Mouse (Mus musculus): Measurements from ENCODE around the gene Sirt2. TPM values are rescaled to one million over a fixed set of nuclear protein-coding genes. Genes with fewer than 3 reads are reported as not detected.

Sirt2 gene
- total and polyA plus RNA-seq, 2 experiments, result 15.1 to 52.9 TPM

DNA sequence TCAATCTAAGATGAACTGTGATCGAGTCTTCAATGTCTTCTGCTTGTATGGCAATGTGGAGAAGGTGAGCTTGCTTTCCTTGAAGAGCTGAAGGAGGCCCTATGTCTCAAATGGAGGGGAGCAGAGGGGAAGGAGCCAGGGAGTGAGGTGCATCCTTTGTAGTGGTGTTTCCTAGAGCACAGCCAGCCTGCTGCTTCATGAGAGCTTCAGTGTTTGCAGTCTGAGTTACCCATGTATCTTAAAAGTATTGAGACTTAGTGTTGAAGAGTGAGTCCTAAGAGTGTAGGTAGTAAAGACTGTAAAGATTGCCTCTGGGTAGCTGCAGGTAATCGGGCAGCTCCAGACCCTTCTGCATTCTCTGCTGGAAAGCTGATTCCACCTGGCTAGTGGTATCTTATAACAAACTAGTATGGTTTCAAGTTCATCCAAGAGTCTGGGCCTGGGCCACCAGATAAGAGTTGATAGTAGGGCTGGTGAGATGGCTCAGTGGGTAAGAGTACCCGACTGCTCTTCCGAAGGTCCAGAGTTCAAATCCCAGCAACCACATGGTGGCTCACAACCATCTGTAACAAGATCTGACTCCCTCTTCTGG lies 52.4 kb downstream of the Sirt2 start:
- no peak for TF ChIP-seq POLR2A (IDR thresholded peaks at IDR 0.05; ENCODE audit: extremely low read depth, insufficient read depth, low read length)
- TF ChIP-seq CTCF (IDR thresholded peaks at IDR 0.05; ENCODE audit: low read depth, low read length), result no peak
- Histone ChIP-seq H3K9ac (ENCODE audit: low read depth, low read length) (no peak overlapping the region), H3K27ac (replicated peaks; ENCODE audit: insufficient read depth, low read depth, low read length) (no peak overlapping the region), H3K4me1 (ENCODE audit: control insufficient read depth, insufficient read depth, low read length) (peaks cover 41% of the 10 kb centered on the region), H3K79me2 (ENCODE audit: control insufficient read depth, insufficient read depth, low read length) (peaks cover 9% of the 10 kb centered on the region; the same call in 1 of the 2 replicates), H3K4me3 (ENCODE audit: insufficient read depth, low read depth, low read length) (no peak overlapping the region), H3K36me3 (ENCODE audit: control insufficient read depth, insufficient read depth, low read length) (peaks cover 80% of the 10 kb centered on the region), H3K27me3 (ENCODE audit: control insufficient read depth, insufficient read depth, low read length) (no peaks in the 10 kb centered on the region)
- DNase-seq (ENCODE audit: extremely low read depth, low read depth, low spot score), result no peak
- 56% methylated on average over 4 of the region's 4 CpGs for WGBS

- TF ChIP-seq POLR2A (IDR thresholded peaks at IDR 0.05; ENCODE audit: extremely low read depth, insufficient read depth, low read length) (no peak), CTCF (IDR thresholded peaks at IDR 0.05; ENCODE audit: low read depth, low read length) (no peak)
- Histone ChIP-seq H3K27me3 (ENCODE audit: control insufficient read depth, insufficient read depth, low read length) (no peaks in the 10 kb centered on the region), H3K79me2 (ENCODE audit: control insufficient read depth, insufficient read depth, low read length) (peaks cover 9% of the 10 kb centered on the region; the same call in 1 of the 2 replicates), H3K9ac (ENCODE audit: low read depth, low read length) (no peak overlapping the region), H3K4me3 (ENCODE audit: insufficient read depth, low read depth, low read length) (no peak overlapping the region), H3K4me1 (ENCODE audit: control insufficient read depth, insufficient read depth, low read length) (peaks cover 48% of the 10 kb centered on the region), H3K36me3 (ENCODE audit: control insufficient read depth, insufficient read depth, low read length) (peaks cover 74% of the 10 kb centered on the region), H3K27ac (replicated peaks; ENCODE audit: insufficient read depth, low read depth, low read length) (no peak overlapping the region)
- 75% methylated on average over 4 of the region's 4 CpGs for WGBS
- no peak for DNase-seq (ENCODE audit: extremely low read depth, low read depth, low spot score)
Measured at GRCm38 (mm10) chr7:28819571-28819970, 53.0 kb downstream of the Sirt2 start.

GRCm38 (mm10) chr7:28820358-28821260 lies 54.1 kb downstream of the Sirt2 start:
- TF ChIP-seq POLR2A (IDR thresholded peaks at IDR 0.05; ENCODE audit: extremely low read depth, insufficient read depth, low read length) (no peak), CTCF (IDR thresholded peaks at IDR 0.05; ENCODE audit: low read depth, low read length) (no peak)
- Histone ChIP-seq H3K79me2 (ENCODE audit: control insufficient read depth, insufficient read depth, low read length) (0 out of 2 replicates have a peak, but pooled peaks cover 5% of the 10 kb centered on the region), H3K9ac (ENCODE audit: low read depth, low read length) (no peak overlapping the region), H3K4me1 (ENCODE audit: control insufficient read depth, insufficient read depth, low read length) (peaks cover 49% of the 10 kb centered on the region), H3K36me3 (ENCODE audit: control insufficient read depth, insufficient read depth, low read length) (peaks cover 64% of the 10 kb centered on the region), H3K27me3 (ENCODE audit: control insufficient read depth, insufficient read depth, low read length) (no peaks in the 10 kb centered on the region), H3K27ac (replicated peaks; ENCODE audit: insufficient read depth, low read depth, low read length) (peak overlapping the region; percentile 3), H3K4me3 (ENCODE audit: insufficient read depth, low read depth, low read length) (no peak overlapping the region)
- 58% methylated on average over 12 of the region's 12 CpGs for WGBS
- peak; percentile 70 for DNase-seq (ENCODE audit: extremely low read depth, low read depth, low spot score)

- 24% methylated on average over 10 of the region's 10 CpGs for WGBS
- DNase-seq (ENCODE audit: extremely low read depth, low read depth, low spot score), result peak; percentile 74
- peak overlapping the region; percentile 3 for H3K27ac ChIP-seq (replicated peaks; ENCODE audit: insufficient read depth, low read depth, low read length)
- peaks cover 50% of the 10 kb centered on the region for H3K4me1 ChIP-seq (ENCODE audit: control insufficient read depth, insufficient read depth, low read length)
- peaks cover 2% of the 10 kb centered on the region; the same call in 1 of the 2 replicates for H3K79me2 ChIP-seq (ENCODE audit: control insufficient read depth, insufficient read depth, low read length)
- H3K27me3 ChIP-seq (ENCODE audit: control insufficient read depth, insufficient read depth, low read length), result no peaks in the 10 kb centered on the region
- TF ChIP-seq CTCF (IDR thresholded peaks at IDR 0.05; ENCODE audit: low read depth, low read length), result no peak
- TF ChIP-seq POLR2A (IDR thresholded peaks at IDR 0.05; ENCODE audit: extremely low read depth, insufficient read depth, low read length), result no peak
- H3K36me3 ChIP-seq (ENCODE audit: control insufficient read depth, insufficient read depth, low read length), result peaks cover 56% of the 10 kb centered on the region
- H3K9ac ChIP-seq (ENCODE audit: low read depth, low read length), result no peak overlapping the region
- H3K4me3 ChIP-seq (ENCODE audit: insufficient read depth, low read depth, low read length), result no peak overlapping the region
Measured at GRCm38 (mm10) chr7:28821261-28821831, 54.8 kb downstream of the Sirt2 start.

DNA sequence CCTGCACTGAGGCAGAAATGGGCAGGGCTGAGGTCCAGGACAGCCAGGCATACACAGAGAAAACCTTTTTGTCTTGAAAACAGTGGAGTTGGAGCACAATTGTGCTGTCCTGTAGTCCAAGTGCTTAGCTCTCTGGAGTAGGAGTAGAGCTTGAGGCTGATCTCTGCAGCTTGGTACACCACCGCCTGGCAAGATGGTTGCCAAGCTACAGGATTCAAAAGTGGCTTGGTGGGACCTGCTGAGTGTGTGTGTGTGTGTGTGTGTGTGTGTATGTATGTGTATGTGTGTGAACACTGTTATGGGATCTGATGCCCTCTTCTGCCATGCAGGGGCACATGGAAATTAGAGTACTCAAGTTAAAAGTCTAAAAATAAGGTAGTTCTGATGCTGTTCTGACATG lies 56.0 kb downstream of the Sirt2 start:
- peak overlapping the region; percentile 36 for H3K27ac ChIP-seq (replicated peaks; ENCODE audit: insufficient read depth, low read depth, low read length)
- H3K4me3 ChIP-seq (ENCODE audit: insufficient read depth, low read depth, low read length), result no peak overlapping the region
- H3K36me3 ChIP-seq (ENCODE audit: control insufficient read depth, insufficient read depth, low read length), result peaks cover 46% of the 10 kb centered on the region
- WGBS, result 59% methylated on average over 1 of the region's 1 CpGs
- H3K79me2 ChIP-seq (ENCODE audit: control insufficient read depth, insufficient read depth, low read length), result peaks cover 3% of the 10 kb centered on the region; the same call in 1 of the 2 replicates
- no peak overlapping the region for H3K9ac ChIP-seq (ENCODE audit: low read depth, low read length)
- TF ChIP-seq POLR2A (IDR thresholded peaks at IDR 0.05; ENCODE audit: extremely low read depth, insufficient read depth, low read length), result no peak
- no peak for TF ChIP-seq CTCF (IDR thresholded peaks at IDR 0.05; ENCODE audit: low read depth, low read length)
- H3K4me1 ChIP-seq (ENCODE audit: control insufficient read depth, insufficient read depth, low read length), result peaks cover 51% of the 10 kb centered on the region
- no peaks in the 10 kb centered on the region for H3K27me3 ChIP-seq (ENCODE audit: control insufficient read depth, insufficient read depth, low read length)
- DNase-seq (ENCODE audit: extremely low read depth, low read depth, low spot score), result no peak
